Mouse (Mus musculus): ENCODE measurements around the gene Gsta3.

Gene Gsta3

DNA sequence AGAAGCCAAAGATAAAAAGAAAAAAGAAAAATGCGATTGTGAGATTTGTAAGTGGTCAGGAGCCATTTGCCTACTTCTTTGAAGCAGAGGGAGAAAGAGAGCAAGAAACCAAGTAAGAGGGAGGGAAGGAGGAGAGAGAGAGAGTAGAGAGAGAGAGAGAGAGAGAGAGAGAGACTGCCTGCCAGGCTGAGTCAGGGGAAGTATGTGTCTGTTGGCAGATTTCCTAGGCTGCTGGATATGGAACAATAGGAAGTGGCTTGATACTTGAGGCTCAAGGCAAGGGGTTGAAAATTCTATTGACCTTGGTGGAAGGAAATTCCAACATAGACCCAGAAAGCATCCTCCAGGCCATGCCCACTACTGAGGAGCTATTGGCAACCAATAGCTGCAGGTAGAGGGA is 55.8 kb downstream of the Gsta3 start:
- no peak for DNase-seq (ENCODE audit: extremely low spot score, low read depth, low spot score)

DNA sequence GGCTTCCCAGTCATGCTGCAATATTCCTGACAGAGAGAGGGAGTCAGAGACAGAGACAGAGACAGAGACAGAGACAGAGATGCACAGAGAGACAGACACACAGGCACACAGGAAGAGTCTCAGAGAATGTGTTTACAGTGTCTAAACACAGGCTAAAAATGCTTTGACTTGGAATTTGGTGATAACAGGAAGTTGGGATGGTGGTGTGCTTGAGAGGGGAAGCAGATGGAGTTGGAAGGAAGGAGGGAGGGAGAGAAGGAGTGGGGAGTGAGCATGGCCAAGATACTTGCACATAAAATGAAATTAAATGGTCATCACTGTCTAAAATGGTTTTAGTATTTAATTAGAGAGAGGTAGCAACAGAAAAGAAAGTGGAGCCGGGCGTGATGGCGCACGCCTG is 57.7 kb downstream of the Gsta3 start:
- DNase-seq (ENCODE audit: extremely low spot score, low read depth, low spot score) = no peak

DNA sequence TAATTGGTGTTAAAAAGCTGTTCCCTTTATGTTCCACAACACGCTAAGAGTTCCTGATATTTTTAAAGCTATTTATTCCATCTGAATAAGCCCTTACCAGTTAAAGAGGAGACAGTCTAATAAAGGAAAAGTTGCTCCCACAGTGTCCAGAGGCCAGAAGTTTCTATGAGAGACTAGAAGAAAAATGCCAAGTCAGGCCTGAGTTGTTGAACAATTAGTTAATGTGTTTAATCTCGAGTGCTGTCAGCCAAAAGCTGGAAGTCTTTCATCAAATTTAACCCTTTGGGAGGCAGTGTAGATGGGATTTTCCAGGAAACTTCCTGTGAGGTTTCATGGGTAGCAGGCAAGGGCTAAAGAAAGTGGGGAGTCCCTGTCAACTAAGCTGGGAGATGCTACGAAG is 59.4 kb downstream of the Gsta3 start:
- no peak for DNase-seq (ENCODE audit: extremely low spot score, low read depth, low spot score)

DNA sequence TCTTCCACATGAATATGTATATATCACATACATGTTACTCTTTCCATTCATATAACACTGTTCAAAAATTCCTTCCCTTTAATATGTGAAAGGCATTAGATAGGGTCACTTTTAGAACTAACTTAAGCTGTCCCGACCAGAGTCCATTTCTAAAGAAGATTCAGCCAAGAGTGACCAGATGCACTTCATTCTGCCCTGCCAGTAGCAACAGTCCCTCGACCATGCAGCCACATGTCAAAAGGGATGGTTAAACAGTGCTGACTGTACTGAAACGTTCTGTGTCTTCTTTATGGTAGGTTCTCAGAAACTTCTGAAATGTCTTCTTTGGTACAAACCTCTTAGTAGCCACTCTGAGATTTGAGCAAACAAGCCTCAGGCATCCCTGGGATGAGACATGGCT is 61.3 kb downstream of the Gsta3 start:
- DNase-seq (ENCODE audit: extremely low spot score, low read depth, low spot score) = no peak

DNA sequence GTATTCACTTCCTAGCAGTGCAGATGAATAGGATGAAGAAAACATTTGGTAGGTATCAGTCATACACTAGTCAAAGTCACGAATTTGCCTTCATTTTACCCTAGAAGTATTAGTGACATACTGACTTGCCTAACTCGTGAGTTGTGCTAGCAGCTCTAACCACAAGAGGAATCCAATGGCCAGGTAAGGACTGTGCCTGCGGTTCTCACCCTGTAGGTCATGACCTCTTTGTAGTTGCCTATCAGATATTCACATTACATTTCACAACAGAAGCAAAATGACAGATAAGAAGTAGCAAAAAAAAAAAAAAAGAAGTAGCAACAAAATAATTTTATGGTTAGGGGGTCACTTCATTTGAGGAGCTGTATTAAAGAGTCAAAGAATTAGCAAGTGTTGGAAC is 63.8 kb downstream of the Gsta3 start:
- no peak for DNase-seq (ENCODE audit: extremely low spot score, low read depth, low spot score)

DNA sequence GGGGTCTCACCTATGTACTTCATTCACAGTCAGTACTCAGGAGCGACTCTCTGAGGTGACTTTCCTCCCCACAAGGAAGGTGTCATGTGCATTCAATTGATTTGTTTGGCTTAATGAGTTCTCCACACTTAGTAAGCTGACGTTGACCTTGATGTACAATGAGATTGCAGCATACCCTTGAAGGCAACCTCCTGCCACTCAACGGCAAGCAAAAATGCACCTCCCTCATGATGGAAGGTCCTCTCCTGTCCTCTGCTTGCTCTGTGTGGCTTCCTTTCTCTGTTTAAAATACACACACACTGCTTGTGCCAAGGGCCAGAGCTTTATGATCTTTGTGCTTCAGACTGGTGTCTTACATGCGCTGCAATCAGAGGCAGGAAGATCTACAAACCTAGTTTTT is 64.3 kb downstream of the Gsta3 start:
- no peak for DNase-seq (ENCODE audit: extremely low spot score, low read depth, low spot score)

DNA sequence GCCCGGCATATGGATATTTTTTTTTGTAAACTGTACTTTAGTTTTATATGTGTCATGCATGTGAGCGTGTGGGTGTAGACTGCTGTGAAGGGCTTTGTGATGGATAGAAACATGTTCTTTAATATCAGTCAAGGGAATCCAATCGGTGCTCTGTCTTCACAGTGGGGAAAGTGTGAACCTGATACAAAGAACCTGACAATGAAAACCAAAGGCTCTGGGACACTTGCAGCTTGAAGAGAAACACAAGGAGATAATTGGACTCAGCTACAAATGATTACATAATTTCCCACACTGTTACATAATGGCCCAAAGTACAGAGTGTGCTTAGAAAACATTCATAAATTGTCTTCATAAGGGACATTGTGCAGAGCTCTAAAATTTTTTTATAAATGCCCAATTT is 65.1 kb downstream of the Gsta3 start:
- DNase-seq (ENCODE audit: extremely low spot score, low read depth, low spot score) = no peak

DNA sequence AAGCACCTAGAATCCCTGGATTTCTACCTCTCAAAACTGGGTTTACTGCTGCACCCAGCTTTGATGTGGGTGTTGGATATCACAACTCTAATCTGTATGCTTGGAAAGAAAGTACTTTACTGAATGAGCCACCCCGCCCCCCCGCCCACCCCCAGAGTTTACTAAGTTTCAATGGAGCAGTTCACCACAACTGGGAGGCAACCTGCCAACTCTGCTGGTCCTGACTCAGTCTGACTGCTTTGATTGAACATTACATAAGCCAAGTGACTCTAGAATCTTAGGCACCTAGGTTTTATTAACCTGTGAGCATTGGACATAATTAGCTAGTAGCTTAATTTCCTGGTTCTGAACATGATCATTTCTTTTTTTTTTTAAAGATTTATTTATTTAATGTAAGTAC is 73.9 kb downstream of the Gsta3 start:
- no peak for DNase-seq (ENCODE audit: extremely low spot score, low read depth, low spot score)

Measured in hindlimb bud, embryonic 11.5 days (tissue).